Mouse (Mus musculus) duodenum, adult 2 months (tissue): Measurements from ENCODE around the gene Cenpu. TPM values are rescaled to one million over a fixed set of nuclear protein-coding genes. Genes with fewer than 3 reads are reported as not detected.

Experiments
- polyA plus RNA-seq: library from polyadenylated mRNA; depleted of rRNA; stranded (reverse); fragments of >200 nt; gene quantifications from 2 replicates; pipeline ENCODE4 v1.2.3, GENCODE M21; 2012; ENCODE audit warnings: low replicate concordance; rRNA removed

Gene Cenpu
- polyA plus RNA-seq = 1.8 and 2.5 TPM in 2 replicates

GRCm38 (mm10) chr8:46551615-46552440 lies at the start of gene Cenpu:
Gene Cenpu (plus strand): TSS chr8:46552028.

GRCm38 (mm10) chr8:46616879-46617689 lies 65.3 kb downstream of the Cenpu start, which contains the start of the genes Primpol and Casp3:
Gene Primpol (minus strand): TSS chr8:46617212.
Gene Casp3 (plus strand): TSS chr8:46617291.

Other genes with a start within 250 kb of the Cenpu start
- gene Acsl1, start 81.0 kb upstream of the Cenpu start, polyA plus RNA-seq = 10.0 and 12.6 TPM in 2 replicates
- 0.36 and 0.69 TPM in 2 replicates for gene Primpol, start 65.2 kb downstream of the Cenpu start, polyA plus RNA-seq
- gene Casp3, start 65.3 kb downstream of the Cenpu start, polyA plus RNA-seq = 8.1 and 10.3 TPM in 2 replicates
- 14.9 and 15.0 TPM in 2 replicates for gene Irf2, start 187.7 kb downstream of the Cenpu start, polyA plus RNA-seq